Mouse (Mus musculus) layer of hippocampus, adult 8-10 months (tissue): Measurements from ENCODE around the gene Cox17. TPM values are rescaled to one million over a fixed set of nuclear protein-coding genes. Genes with fewer than 3 reads are reported as not detected.

Source experiments
- DNase-seq, 2 experiments: peaks; one replicate each; pipeline ENCODE4 v3.0.0; 2022; ENCODE audit warnings: low spot score in 2 of 2
- total RNA-seq, 4 experiments: library from RNA; stranded (reverse); gene quantifications; 2 replicates each; pipeline ENCODE4 v1.2.4; 2022

Cox17 gene
- total RNA-seq, 4 experiments from 2014 or later = 88.2 to 142 (median 116) TPM

GRCm38 (mm10) chr16:38370633-38371374 is 24.0 kb downstream of the Cox17 start:
- DNase-seq = no peak

- no peak for DNase-seq
Measured at GRCm38 (mm10) chr16:38371705-38372296, 25.0 kb downstream of the Cox17 start.

GRCm38 (mm10) chr16:38372876-38373275 is 26.1 kb downstream of the Cox17 start:
- DNase-seq = no peak

GRCm38 (mm10) chr16:38373439-38373838 is 26.6 kb downstream of the Cox17 start:
- no peak for DNase-seq

GRCm38 (mm10) chr16:38373941-38374340 is 27.1 kb downstream of the Cox17 start:
- no peak for DNase-seq

GRCm38 (mm10) chr16:38374379-38375140 is 27.8 kb downstream of the Cox17 start:
- DNase-seq = no peak

- no peak for DNase-seq
Measured at GRCm38 (mm10) chr16:38375182-38375581, 28.4 kb downstream of the Cox17 start.

GRCm38 (mm10) chr16:38376163-38376840 is 29.5 kb downstream of the Cox17 start:
- peak; percentile 42 to 53 for DNase-seq

GRCm38 (mm10) chr16:38376841-38377249 is 30.1 kb downstream of the Cox17 start:
- no peak for DNase-seq

- no peak for DNase-seq
Measured at GRCm38 (mm10) chr16:38377546-38377945, 30.8 kb downstream of the Cox17 start.

- no peak for DNase-seq
Measured at GRCm38 (mm10) chr16:38378591-38378990, 31.8 kb downstream of the Cox17 start.

GRCm38 (mm10) chr16:38379088-38379487 is 32.3 kb downstream of the Cox17 start:
- no peak for DNase-seq

GRCm38 (mm10) chr16:38379493-38379892 is 32.7 kb downstream of the Cox17 start:
- DNase-seq = no peak

GRCm38 (mm10) chr16:38379926-38380325 is 33.1 kb downstream of the Cox17 start:
- no peak for DNase-seq

GRCm38 (mm10) chr16:38383683-38384082 is 36.9 kb downstream of the Cox17 start:
- DNase-seq = no peak

GRCm38 (mm10) chr16:38385184-38385634 is 38.4 kb downstream of the Cox17 start:
- no peak for DNase-seq

- no peak for DNase-seq
Measured at GRCm38 (mm10) chr16:38385700-38386099, 38.9 kb downstream of the Cox17 start.

GRCm38 (mm10) chr16:38387389-38387788 is 40.6 kb downstream of the Cox17 start:
- DNase-seq = no peak

GRCm38 (mm10) chr16:38388757-38389156 is 42.0 kb downstream of the Cox17 start:
- no peak for DNase-seq

GRCm38 (mm10) chr16:38389284-38389893 is 42.6 kb downstream of the Cox17 start:
- no peak for DNase-seq

GRCm38 (mm10) chr16:38390322-38390721 is 43.5 kb downstream of the Cox17 start:
- no peak for DNase-seq
